In genomic region chr12:59130249-59130648, GRCm38 (mm10) we compare ENCODE assay signal across 8 mouse cellular contexts. TPM values are rescaled to one million over a fixed set of nuclear protein-coding genes. Genes with fewer than 3 reads are reported as not detected.
DNase-seq lines count a peak whose midpoint lies in the region; ATAC-seq and TF ChIP-seq lines count a peak whose summit lies in the region.

No protein-coding gene starts in this region.

- H3K9ac ChIP-seq in heart, embryonic 15.5 days = peak overlapping the region; percentile 97
- peak overlapping the region; percentile 96 for H3K9ac ChIP-seq in limb, embryonic 13.5 days
- peak overlapping the region; percentile 88 for H3K9ac ChIP-seq in midbrain, embryonic 13.5 days (replicated peaks)

- H3K4me2 ChIP-seq in heart, embryonic 15.5 days = peak overlapping the region; percentile 79
- peak overlapping the region; percentile 81 for H3K4me2 ChIP-seq in limb, embryonic 13.5 days (replicated peaks)
- peak overlapping the region; percentile 75 for H3K4me2 ChIP-seq in midbrain, embryonic 13.5 days (replicated peaks)

- no peaks in the 10 kb centered on the region for H3K36me3 ChIP-seq in testis, adult 2 months (ENCODE audit: control insufficient read depth, insufficient read depth, low read length)
- H3K36me3 ChIP-seq in heart, embryonic 15.5 days = no peaks in the 10 kb centered on the region
- no peaks in the 10 kb centered on the region for H3K36me3 ChIP-seq in limb, embryonic 13.5 days
- H3K36me3 ChIP-seq in midbrain, embryonic 13.5 days = no peaks in the 10 kb centered on the region

- no peaks in the 10 kb centered on the region for H3K9me3 ChIP-seq in heart, embryonic 15.5 days (replicated peaks)
- no peaks in the 10 kb centered on the region for H3K9me3 ChIP-seq in limb, embryonic 13.5 days
- no peaks in the 10 kb centered on the region for H3K9me3 ChIP-seq in midbrain, embryonic 13.5 days

- TF ChIP-seq CTCF in testis, adult 2 months (IDR thresholded peaks at IDR 0.05; ENCODE audit: control insufficient read depth, insufficient read depth, insufficient replicate concordance, low read depth, low read length) = no peak

- H3K27ac ChIP-seq in testis, adult 2 months (ENCODE audit: control insufficient read depth, insufficient read depth, low read depth, low read length) = peak overlapping the region; percentile 94
- H3K27ac ChIP-seq in heart, embryonic 15.5 days = peak overlapping the region; percentile 97
- peak overlapping the region; percentile 93 for H3K27ac ChIP-seq in limb, embryonic 13.5 days
- peak overlapping the region; percentile 94; the same call in 1 of the 2 replicates for H3K27ac ChIP-seq in midbrain, embryonic 13.5 days

- no peaks in the 10 kb centered on the region; the same call in 1 of the 2 replicates for H3K4me1 ChIP-seq in testis, adult 2 months (ENCODE audit: control insufficient read depth, insufficient read depth, low read length)
- H3K4me1 ChIP-seq in heart, embryonic 15.5 days (replicated peaks) = peaks cover 18% of the 10 kb centered on the region
- peaks cover 19% of the 10 kb centered on the region for H3K4me1 ChIP-seq in limb, embryonic 13.5 days
- peaks cover 32% of the 10 kb centered on the region for H3K4me1 ChIP-seq in midbrain, embryonic 13.5 days (replicated peaks)

- no peak for ATAC-seq in heart, embryonic 15.5 days (replicated peaks; ENCODE audit: insufficient number of reproducible peaks, insufficient read depth, low FRiP score, low read depth)
- no peak for ATAC-seq in limb, embryonic 13.5 days (ENCODE audit: low FRiP score, low read depth)
- ATAC-seq in midbrain, embryonic 13.5 days = no peak

- no peaks in the 10 kb centered on the region for H3K27me3 ChIP-seq in testis, adult 2 months (ENCODE audit: control insufficient read depth, insufficient read depth, low read length)
- H3K27me3 ChIP-seq in heart, embryonic 15.5 days = no peaks in the 10 kb centered on the region
- no peaks in the 10 kb centered on the region for H3K27me3 ChIP-seq in limb, embryonic 13.5 days
- H3K27me3 ChIP-seq in midbrain, embryonic 13.5 days = no peaks in the 10 kb centered on the region

- DNase-seq in testis, postnatal 14 days (ENCODE audit: low spot score) = no peak
- peak; percentile 44 for DNase-seq in embryo, embryonic 11 days
- no peak for DNase-seq in left cerebral cortex, adult 11 months (ENCODE audit: low spot score)
- no peak for DNase-seq in right cerebral cortex, adult 18-20 months

- no peak for TF ChIP-seq POLR2A in testis, adult 2 months (IDR thresholded peaks at IDR 0.05; ENCODE audit: control insufficient read depth, low read depth, low read length)

- 4% methylated on average over 3 of the region's 3 CpGs for WGBS in heart, embryonic 15.5 days
- WGBS in limb, embryonic 13.5 days = 7% methylated on average over 3 of the region's 3 CpGs
- WGBS in midbrain, embryonic 13.5 days = 9% methylated on average over 3 of the region's 3 CpGs

- peak overlapping the region; percentile 87; the same call in 1 of the 2 replicates for H3K4me3 ChIP-seq in testis, adult 2 months (ENCODE audit: control insufficient read depth, low read depth, low read length)
- peak overlapping the region; percentile 99 for H3K4me3 ChIP-seq in heart, embryonic 15.5 days
- peak overlapping the region; percentile 92 for H3K4me3 ChIP-seq in limb, embryonic 13.5 days
- peak overlapping the region; percentile 87 for H3K4me3 ChIP-seq in midbrain, embryonic 13.5 days (replicated peaks)

RNA-seq across cellular contexts. Expression of gene Mia2, which starts 34.6 kb away (rescaled TPM):
- 19.0 and 21.9 TPM in 2 replicates for polyA plus RNA-seq in testis, adult 2 months (2012; rRNA removed)
- 39.6 and 44.8 TPM in 2 replicates for polyA plus RNA-seq in heart, embryonic 15.5 days (2015; fragmentation: Nextera tagmentation; extraction: Ambion mirVana)
- polyA plus RNA-seq in limb, embryonic 13.5 days (2015; fragmentation: Nextera tagmentation; extraction: Ambion mirVana) = 63.2 TPM in 2 replicates
- polyA plus RNA-seq in midbrain, embryonic 13.5 days (2015; fragmentation: Nextera tagmentation; extraction: Ambion mirVana) = 38.4 and 40.0 TPM in 2 replicates
